Mouse (Mus musculus): ENCODE measurements around the gene Gimap8.

Gene Gimap8

DNA sequence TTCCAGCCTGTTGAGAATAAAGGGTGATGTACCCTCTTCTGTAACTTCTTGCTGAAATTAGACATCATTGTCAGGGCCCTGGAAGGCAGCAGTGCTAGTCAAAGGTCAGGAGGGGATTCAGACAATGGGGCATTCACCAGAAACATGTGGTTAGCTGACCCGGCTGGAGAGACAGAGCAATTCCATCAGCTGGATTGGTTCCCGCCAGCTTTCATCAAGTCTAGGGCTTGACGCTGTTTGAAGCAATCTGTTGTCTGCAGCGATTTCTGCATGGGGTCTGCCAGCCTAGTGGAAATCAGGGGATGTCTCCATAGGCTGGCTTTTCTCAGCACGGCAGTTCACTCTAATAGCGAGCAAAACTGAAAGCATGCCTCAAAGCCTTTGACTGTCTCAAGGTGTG lies 10.5 kb upstream of the Gimap8 start:
- in situ Hi-C loops (cut with MboI, MseI): loop anchor here (5.0 to 25.0 kb wide), 2 partner anchors 94 to 449 kb away; no protein-coding TSS in a partner anchor

DNA sequence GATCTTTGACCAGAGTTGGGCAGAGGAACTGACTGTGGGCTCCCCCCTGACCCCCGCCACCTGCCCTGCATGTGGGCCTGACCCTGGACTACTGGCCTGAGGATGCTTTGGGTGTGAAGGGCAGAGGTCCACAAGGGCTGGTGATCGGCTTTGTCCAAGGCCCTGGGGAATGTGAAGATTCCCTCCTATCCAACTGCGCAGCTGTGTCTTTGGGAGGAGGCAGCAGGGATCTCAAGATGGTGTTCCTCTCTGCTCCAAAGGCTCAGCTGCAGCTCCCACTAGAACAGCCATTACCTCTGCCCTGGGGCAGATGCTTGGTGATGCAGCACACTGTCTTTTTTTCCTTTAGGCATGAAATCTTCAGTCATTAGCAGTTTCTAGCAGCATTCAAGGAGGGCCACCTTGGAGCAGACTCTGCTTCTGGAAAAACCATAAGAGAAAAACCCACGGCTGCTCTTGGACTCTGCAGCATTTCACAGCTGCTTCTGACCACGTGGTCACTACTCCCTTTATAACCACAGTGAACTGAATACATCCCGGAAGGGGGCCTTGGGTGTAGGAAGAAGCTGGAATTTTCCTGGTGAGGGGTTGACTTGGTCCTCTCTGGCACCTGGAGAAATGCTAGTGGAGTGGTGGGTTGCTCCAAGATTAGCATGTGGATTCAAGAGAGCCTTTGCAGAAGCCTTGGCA lies 9.1 kb upstream of the Gimap8 start:
- in situ Hi-C loops (cut with MboI, MseI): loop anchor here (5.0 to 25.0 kb wide), 2 partner anchors 96 to 451 kb away; no protein-coding TSS in a partner anchor

- in situ Hi-C loops (cut with MboI, MseI): loop anchor here (5.0 to 25.0 kb wide), 2 partner anchors 96 to 451 kb away; no protein-coding TSS in a partner anchor
Observed at GRCm38 (mm10) chr6:48638553-48638952, 8.5 kb upstream of the Gimap8 start.

- in situ Hi-C loops (cut with MboI, MseI): loop anchor here (5.0 to 25.0 kb wide), 2 partner anchors 59 to 454 kb away; no protein-coding TSS in a partner anchor
Observed at GRCm38 (mm10) chr6:48641391-48641790, 5.6 kb upstream of the Gimap8 start.

DNA sequence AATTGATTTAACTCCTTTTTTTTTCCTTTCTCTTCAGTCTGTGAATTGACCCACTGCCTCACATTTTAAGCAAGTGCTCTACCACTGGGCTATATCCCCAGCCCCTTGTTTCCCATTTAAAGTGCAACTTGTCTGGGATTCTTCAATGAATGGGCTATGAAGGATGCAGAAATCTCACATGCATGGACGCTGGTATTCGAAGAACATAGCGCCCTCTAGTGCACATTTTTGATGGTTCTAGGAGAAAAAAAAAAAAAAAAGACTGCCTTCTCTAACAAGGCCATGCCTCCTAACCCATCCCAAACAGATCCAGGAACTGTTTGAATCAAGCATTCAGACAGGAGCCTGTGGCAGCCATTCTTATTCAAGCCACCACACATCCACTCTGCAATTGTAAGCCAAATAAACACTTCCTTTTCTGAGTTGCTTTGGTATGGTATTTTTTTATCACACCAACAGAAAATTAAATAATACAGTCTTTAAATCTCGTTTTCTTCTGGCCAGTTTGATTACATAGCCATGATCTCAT lies 4.2 kb upstream of the Gimap8 start:
- in situ Hi-C loops (cut with MboI, MseI): loop anchor here (5.0 to 25.0 kb wide), 2 partner anchors 61 to 456 kb away; no protein-coding TSS in a partner anchor

- in situ Hi-C loops (cut with MboI, MseI): loop anchor here (5.0 to 25.0 kb wide), 2 partner anchors 127 to 458 kb away; partner anchors contain the start of gene Gimap3
Observed at GRCm38 (mm10) chr6:48645660-48646308, 1.2 kb upstream of the Gimap8 start.

DNA sequence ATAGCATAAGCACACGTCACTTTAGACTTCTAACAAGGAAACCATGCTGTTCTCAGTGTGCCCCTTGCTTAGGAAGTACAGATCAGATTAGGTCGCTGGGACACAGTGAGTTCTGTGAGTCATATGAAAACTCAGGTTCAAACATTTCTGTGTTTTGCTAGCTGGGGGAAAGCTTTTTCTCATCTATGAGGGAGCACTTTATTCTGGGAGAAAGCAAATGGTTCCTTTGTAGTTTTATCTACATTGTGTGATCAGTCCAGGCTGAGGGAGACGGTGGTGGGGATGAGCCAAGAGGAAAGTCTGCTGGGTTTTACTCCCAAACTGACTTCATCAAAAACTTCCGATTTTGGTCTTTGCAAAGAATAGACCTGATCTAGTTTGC lies 734 bp upstream of the Gimap8 start:
- in situ Hi-C loops (cut with MboI, MseI): loop anchor here (5.0 to 25.0 kb wide), 2 partner anchors 126 to 459 kb away; partner anchors contain the start of gene Gimap3

DNA sequence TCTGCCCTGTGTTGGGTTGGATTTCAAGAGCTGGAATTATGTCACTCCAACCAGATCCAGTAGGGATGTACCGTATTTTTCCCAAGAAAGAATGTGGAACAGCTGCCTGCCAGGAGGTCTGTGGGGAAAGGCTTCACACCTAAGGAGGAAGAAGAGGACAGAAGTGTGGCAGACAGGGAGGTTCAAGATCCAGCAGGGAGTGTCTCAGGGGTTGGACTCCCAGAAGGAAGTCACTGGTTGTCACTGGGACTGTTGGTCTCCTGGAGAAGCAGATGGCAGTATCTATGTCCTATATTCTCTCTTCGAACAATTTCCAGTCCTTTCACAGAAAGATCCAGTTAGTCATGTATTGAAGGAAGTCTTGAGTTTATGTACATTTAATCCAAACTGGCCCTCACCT lies 577 bp downstream of the Gimap8 start:
- in situ Hi-C loops (cut with MboI, MseI): loop anchor here (5.0 to 25.0 kb wide), 2 partner anchors 125 to 460 kb away; partner anchors contain the start of gene Gimap3

DNA sequence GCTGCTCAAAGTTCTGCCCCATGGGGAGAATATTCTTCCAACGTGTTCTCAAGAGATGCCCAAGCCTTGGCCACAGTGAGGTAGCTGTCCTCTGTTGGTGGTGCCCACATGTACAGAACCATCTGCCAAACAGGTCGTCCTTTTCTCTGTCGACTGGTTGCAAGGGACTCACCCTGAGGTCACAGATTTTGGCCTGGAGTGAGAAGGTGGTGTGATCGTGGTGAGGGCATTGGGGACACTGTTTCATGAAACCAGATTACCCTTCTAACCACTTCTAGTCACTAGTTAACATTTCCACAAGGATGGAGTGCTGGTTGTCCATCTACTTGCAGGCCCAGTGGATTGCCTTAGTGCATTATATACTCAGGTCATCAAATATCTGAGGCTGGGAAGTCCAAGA lies 1.7 kb downstream of the Gimap8 start:
- in situ Hi-C loops (cut with MboI, MseI): loop anchor here (5.0 to 25.0 kb wide), 2 partner anchors 124 to 461 kb away; partner anchors contain the start of gene Gimap3

DNA sequence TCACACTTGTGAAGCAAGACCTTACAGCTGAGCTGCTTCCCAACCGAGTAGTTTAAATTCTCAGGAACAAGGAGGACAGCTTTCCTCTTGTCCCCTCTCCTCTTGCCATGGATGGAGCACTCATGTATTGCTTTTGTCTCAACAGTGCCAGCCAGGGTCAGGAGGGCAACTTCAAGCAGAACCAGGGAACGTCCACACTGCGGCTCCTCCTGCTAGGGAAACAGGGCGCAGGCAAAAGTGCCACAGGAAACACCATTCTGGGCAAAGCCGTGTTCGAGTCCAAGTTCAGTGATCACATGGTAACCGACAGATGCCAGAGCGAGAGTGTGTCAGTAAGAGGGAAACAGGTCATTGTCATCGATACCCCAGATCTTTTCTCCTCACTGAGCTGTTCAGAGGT lies 3.0 kb downstream of the Gimap8 start:
- in situ Hi-C loops (cut with MboI, MseI): no loop called here

DNA sequence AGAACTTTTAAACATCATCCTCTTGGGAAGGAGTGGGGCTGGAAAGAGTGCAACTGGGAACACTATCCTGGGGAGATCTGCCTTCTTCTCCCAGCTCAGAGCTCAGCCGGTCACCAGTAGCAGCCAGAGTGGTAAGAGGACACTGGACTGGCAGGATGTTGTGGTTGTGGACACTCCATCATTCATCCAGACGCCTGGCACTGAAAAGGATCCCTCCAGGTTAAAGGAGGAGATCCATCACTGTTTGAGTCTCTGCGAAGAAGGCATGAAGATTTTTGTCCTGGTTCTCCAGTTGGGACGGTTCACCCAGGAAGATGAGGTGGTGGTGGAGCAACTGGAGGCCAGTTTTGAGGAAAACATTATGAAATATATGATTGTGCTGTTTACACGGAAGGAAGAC lies 11.7 kb downstream of the Gimap8 start:
- in situ Hi-C loops (cut with MboI, MseI): no loop called here

GRCm38 (mm10) chr6:48664750-48665149 lies 17.7 kb downstream of the Gimap8 start:
- in situ Hi-C loops (cut with MboI, MseI): no loop called here

- in situ Hi-C loops (cut with MboI, MseI): no loop called here
Observed at GRCm38 (mm10) chr6:48665471-48665870, 18.4 kb downstream of the Gimap8 start.

DNA sequence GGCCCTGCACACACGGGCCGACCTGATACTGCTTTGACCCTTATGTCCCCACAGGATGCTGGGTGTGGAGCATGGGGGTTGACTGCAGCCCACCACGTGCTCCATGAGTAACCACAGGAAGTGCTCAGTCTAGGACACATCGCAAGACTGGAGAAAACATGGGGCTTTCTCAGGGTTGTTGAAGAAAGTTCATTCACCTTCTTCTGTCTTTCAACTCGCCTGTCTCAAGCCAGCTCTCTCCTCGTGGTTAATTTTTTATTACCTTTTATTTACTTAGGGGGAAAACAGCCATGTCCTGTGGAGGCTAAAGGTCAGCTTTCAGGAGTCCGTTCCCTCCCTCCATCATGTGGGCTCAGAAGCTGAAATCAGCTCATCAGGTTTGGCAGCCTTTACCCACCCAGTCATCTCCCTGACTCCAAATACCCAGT lies 19.1 kb downstream of the Gimap8 start:
- in situ Hi-C loops (cut with MboI, MseI): no loop called here

GRCm38 (mm10) chr6:48668022-48668421 lies 21.0 kb downstream of the Gimap8 start:
- in situ Hi-C loops (cut with MboI, MseI): no loop called here

DNA sequence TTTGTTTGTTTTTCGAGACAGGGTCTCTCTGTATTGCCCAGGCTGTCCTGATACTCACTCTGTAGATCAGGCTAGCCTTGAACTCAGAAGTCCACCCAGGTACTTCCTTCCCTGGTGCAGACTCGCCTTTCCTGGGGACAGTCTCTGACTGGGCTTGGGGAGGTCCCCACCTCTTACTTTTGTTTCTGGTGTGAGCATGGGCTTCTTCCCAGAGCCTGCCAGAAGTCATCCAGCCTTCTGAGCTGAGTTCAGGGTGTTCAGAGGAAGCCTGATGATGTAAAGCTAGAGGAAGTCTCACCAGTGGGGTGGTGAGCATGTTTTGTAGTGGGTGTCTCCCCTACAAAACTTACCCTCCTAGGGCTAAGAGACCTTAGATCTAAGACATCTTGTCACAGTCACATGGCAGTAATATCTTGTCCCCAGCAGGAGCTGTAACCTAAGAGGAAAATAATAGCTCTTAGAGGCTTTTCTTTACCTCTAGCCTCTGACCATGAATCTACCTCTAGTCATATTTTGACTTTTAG lies 22.5 kb downstream of the Gimap8 start:
- in situ Hi-C loops (cut with MboI, MseI): no loop called here

DNA sequence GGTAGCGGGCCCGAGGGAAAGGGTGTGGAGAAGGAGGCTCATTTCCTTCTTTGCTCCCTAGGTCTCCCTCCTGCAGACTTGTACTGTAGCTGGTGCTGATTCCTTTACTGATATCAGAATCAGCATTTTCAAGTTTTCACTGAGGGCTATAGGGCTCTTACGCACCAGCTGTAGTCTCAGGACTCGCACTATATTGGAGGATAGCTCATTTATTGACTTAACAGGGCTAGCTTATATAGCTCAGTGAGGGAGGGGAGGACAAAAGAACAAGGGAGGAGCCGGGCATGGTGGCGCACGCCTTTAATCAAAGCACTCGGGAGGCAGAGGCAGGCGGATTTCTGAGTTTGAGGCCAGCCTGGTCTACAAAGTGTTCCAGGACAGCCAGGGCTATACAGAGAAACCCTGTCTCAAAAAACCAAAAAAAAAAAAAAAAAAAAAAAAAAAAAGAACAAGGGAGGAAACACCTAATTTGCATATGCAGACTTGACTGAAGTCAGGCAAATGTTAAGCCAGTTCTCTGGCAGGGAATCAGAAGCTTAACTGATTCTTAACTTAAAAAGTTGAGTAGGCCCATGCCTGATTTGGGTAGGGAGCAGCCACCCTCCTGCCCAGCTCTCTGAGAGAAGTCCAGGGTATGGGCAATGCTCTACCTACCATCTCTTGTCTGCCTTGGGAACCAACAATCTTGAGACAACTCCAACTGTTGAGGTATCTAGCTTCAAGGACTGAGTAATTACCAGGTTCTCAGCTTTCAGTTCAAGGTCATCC lies 27.4 kb downstream of the Gimap8 start:
- in situ Hi-C loops (cut with MboI, MseI): loop anchor here (5.0 to 25.0 kb wide), 2 partner anchors 68 to 912 kb away; no protein-coding TSS in a partner anchor

GRCm38 (mm10) chr6:48675400-48675930 lies 28.4 kb downstream of the Gimap8 start:
- in situ Hi-C loops (cut with MboI, MseI): loop anchor here (5.0 to 25.0 kb wide), 2 partner anchors 67 to 913 kb away; no protein-coding TSS in a partner anchor

- in situ Hi-C loops (cut with MboI, MseI): loop anchor here (5.0 to 25.0 kb wide), 2 partner anchors 66 to 914 kb away; no protein-coding TSS in a partner anchor
Observed at GRCm38 (mm10) chr6:48675931-48676859, 29.2 kb downstream of the Gimap8 start, which contains the start of gene Gimap9. TSS of gene Gimap9 (plus strand) at chr6:48676129.
